Mouse (Mus musculus) embryonic fibroblast, embryonic 13.5 days (primary cell): ENCODE measurements around the gene Gadd45a.

Experiments
- CTCF ChIP-seq: IDR thresholded peaks from 2 replicates; pipeline ENCODE4 v1.5.1; 2011; ENCODE audit warnings: mild to moderate bottlenecking, control low read depth, low read length, moderate library complexity, borderline replicate concordance; ENCODE audit not compliant: insufficient read depth
- POLR2A ChIP-seq: IDR thresholded peaks from 2 replicates; pipeline ENCODE4 v1.6.1; 2011; ENCODE audit warnings: low read depth, mild to moderate bottlenecking, control low read depth, low read length, moderate library complexity

DNA sequence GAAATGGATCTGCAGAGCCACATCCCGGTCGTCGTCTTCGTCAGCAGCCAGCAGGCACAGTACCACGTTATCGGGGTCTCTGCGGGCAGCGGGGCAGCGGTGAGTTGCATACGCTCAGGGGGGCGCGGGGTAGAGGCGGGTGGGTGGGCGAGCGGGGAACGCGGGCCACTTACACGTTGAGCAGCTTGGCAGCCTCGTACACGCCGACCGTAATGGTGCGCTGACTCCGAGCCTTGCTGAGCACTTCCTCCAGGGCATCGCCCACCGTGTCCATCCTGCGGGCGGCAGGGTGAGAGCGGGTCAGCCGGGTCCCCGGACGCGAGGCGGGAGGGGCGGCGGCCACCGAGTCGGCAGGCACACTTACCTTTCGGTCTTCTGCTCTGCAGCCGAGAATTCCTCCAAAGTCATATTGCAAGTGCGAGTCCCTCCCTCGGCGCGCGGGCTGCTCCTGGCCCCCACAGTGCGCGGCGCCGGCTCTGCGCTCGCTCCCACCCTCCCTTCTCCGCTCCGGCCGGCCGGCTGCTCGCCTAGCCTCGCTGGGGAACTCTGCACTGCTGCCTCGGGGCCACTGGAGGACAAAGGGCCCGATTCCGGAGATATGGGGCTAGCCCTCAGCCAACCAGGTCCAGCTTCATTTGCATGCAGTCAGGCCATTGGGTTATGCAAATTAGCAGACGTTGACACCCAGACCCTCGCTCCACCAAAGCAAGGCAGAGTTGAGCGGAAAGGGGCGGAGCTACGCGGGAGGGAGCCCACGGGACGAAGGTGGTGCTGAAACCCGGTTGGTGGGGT lies at the start of gene Gadd45a:
- no peak for TF ChIP-seq CTCF
- TF ChIP-seq POLR2A, result peak; percentile 99
